Mouse (Mus musculus): ENCODE results near the gene Cul7.

The Cul7 gene

DNA sequence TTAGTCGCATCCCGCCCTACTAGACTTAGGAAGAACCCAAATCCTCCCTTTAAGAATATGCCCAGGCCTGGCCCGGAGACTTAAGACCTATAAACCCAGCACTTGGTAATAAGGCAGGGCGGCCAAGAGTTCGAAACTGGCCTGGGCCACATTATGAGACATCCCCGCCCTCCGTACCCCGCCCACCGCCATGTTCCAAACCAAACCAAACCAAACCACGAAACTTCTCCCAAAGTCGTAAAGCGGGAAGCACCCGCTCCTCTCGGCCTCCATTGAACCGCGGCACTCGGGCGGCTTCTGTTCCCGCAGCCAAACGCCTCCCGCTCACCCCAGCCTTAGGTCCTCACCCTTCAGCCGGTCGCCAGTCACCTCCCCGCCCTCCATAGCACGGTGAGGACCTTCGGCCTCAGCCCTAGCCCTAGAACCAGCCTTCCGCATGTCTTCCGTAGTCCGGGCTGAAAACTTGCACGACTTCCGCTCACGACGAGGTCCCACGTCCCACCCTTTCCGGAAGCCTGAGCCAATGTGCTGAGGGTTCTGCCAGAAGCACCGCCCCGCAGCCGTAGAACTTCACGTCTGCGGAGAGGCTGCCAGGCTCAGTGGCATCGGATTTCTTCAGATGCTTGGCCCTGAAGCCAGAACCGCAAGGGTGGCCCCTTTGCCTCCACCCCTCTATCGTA is 23.9 kb downstream of the Cul7 start, which contains the start of gene Rrp36:
Rrp36 (minus strand) TSS at position 503 of the 680 bp plus-strand sequence.
- DNase-seq (ENCODE audit: low spot score), result peak; percentile 91

DNA sequence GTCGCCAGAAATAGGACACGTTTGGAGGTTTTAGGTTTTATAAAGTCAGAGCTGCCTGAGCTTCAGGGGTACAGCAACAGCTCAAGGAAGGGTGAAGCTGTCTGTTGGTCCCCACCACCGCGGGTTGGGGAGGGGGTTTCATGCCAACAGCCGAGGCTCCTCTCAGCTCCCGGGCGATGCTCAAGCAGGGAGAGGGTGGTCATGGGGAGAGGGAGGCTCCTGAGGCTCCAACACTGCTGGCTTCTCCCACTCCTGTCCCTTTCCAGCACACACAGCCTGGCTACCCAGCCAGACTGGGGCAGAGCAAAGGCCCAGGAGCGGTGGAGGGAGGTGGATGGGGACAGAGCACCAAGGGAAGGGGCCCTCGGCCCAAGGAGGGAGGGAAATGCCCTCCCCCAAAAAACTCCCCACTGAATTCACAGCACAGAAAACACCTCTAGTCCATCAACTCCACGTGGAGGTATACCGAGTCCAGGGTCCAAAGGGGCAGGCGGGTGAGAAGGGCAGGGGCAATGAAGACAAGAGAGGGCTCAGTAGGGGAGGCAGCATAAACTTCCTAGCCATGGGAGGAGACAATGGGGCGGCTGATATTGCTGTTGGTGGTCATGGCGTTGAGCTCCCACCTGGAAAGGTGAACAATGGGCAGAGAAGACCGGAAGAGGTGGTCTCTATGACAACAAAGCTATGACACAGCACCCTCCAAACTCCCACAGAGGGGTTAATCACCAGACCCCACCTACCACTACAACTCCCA is 24.6 kb downstream of the Cul7 start:
- DNase-seq (ENCODE audit: low spot score), result peak; percentile 55

DNA sequence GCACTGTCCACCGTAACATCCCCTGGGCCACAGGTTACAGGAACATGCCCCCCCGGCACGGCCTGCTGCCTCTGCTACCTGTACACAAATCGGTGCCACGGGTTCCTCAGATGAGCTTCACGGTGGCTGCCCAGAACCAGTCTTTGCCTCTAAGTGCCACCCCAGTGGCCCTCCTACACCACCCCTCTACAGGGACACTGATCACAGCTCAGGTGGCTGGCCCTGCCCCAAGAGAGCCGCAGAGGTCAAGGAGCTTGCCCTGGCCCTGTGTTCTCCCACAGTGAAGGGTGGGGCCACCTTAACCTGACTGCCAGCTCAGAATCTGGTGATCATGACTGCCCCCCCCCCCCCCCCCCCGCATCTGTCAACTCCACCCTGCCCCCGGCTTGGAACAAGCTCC is 28.3 kb downstream of the Cul7 start, which contains the start of gene Mea1:
Mea1 (plus strand) TSS at position 378 of the 400 bp plus-strand sequence.
- no peak for DNase-seq (ENCODE audit: low spot score)

DNA sequence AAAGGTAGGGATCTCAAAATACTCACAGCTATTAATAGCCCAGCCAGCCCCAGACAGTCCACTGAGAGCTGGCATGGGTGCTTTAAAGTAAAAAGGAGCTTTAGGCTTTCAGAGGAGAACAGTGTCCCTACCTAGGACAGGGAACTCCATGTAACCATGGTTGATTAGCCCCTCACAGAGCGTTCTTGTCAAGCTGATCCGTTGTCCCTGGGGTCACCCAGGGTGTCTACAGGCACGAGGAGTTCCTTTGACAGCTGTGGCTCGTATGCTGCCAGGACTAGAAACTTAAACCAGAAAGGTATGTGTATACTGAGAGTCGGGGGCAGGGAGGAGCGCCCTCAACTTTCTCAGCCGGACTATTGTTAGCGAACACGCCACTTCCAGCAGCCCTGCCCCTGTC is 28.8 kb downstream of the Cul7 start:
- DNase-seq (ENCODE audit: low spot score), result no peak

DNA sequence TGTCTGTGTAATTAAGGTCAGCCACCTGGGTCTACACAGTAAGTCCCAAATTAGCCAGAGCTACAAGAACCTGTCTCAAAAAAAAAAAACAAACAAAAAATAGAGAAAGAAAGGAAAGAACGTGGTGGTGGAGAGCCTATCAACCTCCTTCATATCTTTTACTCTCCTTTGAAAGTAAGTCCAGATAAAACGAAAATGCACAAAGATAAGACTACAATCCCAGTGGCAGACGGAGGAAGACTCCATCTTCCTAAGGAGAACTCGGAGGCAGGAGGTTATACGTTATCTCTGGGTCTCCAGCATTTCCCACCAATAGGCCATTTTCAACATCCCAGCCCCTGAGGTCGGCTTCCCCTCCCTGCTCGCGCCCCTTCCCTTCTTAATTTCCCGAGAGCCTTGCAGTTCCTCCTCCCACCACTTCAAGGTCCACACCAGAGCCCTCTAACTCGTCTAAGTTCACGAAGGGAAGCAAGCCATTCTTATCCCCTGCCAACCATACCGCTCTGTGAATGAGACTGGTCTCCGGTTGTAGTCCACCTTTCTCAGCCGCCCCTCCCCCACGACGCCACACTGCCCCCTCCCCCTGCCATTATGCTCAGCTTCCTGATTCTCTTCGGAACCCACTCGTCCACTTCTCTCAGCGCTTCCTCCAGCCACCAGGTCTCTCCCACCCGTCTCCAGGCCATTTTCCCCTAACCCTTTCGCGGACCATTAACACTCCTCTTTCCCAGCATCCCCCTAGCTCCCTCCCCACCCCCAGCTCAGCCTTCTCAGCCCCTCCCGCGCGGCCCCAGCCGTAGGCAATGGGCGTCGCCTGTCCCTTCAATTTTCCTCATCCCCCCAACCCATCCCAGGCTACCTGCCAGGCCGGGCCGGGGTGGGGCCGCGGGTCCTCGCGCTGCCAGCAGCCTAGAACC is 30.0 kb downstream of the Cul7 start:
- peak; percentile 72 for DNase-seq (ENCODE audit: low spot score)

DNA sequence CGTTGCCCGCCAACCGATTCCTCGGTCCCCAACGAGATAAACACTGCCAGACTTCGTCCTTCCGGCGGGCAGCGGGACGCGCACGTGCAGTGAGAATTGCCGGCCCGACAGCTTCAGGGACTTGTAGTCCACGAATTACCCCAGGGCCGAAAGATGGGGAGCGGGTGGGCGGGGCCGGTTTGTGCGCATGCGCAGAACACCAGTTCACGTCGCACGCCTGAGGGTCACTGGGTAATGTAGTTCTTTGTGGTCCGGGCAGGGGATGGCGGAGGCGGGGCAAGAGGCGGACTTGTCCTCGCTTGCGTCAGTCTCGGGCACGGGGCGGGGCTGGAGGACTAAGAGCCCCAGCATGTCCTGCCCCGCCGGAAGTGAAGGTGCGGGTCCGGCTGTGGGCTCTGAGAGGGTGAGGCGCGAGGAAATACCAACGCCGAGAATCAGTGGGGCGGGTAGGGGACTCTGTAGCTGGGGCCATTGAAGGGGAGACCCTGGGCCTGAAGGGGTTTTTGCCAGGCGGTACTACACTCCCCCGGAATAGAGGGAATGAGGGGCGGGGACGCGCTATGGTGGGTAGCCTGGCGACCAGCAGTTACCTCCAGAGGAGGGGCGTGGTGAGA is 30.7 kb downstream of the Cul7 start, which contains the start of gene Klhdc3:
Klhdc3 (minus strand) TSS at position 155 of the 614 bp plus-strand sequence.
- peak; percentile 98 for DNase-seq (ENCODE audit: low spot score)

DNA sequence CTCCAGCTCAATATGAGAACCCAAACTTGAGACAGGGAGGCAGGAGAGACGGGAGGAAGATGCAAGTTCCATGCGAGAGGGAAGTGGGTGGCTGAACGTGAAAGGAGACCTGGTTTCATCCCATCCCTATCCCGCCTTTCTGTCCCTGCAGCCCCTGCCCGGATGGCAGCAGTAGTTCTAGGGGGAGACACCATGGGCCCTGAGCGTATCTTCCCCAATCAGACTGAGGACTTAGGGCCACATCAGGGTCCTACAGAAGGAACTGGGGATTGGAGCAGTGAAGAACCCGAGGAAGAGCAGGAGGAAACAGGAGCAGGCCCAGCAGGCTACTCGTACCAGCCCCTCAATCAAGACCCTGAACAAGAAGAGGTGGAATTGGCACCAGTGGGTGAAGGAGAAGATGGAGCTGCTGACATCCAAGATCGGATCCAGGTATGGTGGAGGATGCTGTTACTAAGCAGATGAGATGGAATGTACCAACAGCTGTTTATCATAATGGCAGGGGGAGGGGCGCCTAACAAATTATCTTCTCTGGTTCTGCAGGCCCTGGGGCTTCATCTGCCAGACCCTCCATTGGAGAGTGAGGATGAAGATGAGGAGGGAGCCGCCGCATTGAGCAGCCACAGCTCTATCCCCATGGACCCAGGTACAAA is 31.5 kb downstream of the Cul7 start:
- no peak for DNase-seq (ENCODE audit: low spot score)

DNA sequence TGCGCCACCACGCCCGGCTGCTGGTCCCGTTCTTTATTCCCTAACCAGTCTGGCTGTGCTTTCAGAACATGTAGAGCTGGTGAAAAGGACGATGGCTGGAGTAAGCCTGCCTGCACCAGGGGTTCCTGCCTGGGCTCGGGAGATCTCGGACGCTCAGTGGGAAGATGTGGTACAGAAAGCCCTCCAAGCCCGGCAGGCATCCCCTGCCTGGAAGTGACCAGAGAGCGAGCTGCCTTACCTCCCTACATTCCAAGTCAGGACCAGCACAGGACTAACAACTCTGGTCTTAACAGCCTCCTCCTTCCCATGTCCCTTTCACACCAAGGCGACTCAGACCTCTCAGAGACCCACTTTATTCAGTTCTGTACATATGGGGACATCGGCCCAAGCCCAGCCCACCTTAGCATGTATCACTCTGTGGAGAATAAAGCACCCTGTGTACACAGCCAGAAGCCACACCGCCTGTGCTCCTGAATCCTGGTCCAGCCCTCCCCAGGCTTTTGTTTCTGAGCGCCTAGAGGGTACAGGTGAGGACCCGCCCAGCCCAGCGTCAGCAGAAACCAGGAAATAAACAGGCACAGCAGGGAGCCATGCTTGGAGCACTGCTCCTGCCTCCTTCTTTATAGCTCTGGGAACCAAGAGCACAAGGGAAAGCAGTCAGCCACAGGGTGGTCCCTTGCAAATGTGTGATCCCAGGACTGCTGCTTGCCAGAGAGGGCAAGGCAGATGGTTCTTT is 32.7 kb downstream of the Cul7 start:
- DNase-seq (ENCODE audit: low spot score), result no peak

DNA sequence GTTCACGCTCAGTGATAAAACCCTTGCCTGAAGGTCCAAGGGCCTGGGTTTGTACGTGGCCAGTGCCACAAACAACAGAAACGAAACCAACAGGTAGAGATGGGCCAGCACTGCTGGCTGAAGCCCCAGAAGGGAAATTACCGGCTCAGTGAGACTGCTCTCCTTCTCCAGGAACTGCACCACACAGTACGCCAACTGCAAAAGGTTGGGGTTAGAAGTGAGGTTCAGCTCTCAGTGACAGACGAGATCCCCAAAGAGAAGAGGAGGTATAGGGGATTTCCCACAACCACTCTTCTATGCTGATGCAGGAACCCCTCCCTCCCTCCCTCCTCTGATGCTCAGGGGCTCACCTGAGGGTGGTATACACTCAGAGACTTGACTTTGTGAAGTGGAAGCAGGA is 35.8 kb downstream of the Cul7 start:
- DNase-seq (ENCODE audit: low spot score), result no peak

DNA sequence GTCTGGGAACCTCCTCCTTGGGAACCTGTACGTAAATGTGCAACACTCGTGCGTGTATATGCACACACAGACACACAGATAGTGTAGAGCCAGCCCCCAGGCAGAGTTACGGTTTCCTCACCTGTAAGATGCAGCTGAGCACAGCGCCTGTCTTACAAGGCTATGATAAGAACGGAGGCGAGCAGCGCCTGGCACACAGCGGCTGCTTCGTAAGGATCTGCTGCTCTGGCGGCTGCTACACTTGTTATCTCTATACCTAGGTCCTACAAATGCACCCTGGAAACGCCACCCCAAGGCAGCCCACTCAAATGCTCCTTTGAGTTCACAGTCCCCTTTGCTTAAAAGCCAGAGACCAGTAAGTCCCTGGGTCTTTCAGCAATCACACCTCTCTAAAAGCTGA is 40.5 kb downstream of the Cul7 start:
- no peak for DNase-seq (ENCODE audit: low spot score)

DNA sequence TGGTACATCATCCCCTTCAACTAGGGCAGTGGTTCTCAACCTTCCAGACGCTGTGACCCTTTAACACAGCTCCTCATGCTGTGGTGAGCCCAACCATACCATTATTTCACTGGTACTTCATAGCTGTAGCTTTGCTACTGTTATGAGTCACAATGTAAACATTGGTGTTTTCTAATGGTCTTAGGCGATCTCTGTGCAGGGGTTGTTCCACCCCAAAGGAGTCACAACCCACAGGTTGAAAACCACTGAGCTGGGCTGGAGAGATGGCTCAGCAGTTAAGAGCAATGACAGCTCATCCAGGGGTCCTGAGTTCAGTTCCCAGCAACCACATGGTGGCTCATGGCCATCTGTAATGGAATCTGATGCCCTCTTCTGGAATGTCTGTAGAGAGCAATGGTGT is 41.3 kb downstream of the Cul7 start:
- no peak for DNase-seq (ENCODE audit: low spot score)

DNA sequence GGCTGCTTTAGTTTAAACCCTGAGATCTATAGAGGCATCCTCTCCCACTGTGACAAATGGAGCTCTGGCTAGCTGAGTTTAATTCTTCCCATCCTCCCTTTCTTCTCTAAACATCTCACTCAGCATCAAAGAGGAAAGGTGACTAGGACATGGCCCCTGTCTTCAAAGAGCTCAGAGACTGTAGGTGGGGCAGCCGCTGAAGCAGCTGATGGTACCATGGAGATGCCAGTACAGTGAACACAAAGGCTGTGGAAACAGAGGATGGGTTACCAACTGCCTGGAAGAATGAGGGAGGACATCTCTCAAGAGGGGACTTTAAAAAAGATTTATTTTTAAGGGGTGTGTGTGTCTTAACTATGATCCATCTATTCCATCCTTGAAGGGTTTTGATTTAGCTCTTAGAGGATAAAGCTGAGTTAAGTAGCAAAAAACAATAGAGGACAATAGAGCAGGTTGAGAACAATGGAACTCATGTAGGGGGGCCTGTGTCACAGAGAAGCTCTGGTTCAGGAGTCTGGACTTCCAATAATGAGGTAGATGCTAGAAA is 44.5 kb downstream of the Cul7 start:
- no peak for DNase-seq (ENCODE audit: low spot score)

DNA sequence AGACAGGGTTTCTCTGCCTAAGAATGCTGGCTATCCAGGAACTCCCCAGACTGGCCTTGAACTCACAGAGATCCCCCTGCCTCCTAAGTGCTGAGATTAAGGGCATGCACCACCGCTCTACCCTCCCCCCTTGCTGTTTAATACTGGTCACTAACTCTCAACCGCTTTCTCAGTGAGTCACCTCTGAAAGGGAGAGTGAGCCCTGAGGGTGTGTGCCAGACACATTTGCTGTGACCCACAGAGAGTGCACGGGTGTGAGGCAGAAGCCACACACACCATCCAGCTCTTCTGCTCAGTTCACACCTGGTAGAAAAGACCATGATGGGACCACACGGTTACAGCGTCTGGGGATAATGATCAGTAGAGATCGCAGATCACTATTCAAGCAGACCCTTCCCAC is 48.4 kb downstream of the Cul7 start:
- DNase-seq (ENCODE audit: low spot score), result no peak

DNA sequence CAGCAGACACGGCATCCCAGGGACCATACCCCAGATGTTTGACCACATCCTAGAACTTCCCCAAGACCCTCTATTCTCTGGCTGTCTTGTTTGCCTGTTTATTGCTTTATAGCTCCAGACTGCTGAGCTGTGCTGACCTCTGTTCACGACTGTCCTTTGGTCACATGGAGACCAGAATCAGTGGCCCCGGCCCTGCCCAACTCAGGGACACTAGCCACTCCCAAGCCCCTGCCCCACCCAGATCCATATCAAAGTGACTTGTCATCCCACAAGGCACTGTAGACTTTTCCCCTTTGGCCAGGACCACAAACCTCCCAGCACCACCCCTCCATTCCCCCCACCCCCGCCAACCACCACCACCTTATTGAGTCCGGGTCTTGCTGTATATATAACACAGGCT is 49.1 kb downstream of the Cul7 start:
- DNase-seq (ENCODE audit: low spot score), result no peak

DNA sequence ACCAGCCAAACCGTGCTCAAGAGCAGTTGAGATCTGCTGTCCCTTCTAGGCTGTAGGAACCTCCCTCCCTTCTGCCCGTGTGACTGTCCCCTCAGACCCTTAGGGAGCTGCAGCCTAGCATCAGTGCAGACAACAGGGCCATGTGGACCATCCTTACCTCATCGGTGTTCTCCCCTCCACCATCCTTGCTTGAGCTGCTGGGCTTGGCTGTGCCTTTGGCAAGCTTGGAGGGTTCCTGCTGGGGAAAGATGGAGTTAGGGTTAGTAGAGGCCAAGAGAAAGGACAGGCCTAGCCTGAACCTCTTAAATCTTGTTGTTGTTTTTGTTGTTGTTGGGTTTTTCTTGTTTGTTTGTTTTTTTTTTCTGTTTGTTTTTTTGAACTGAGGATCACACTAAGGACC is 49.8 kb downstream of the Cul7 start:
- DNase-seq (ENCODE audit: low spot score), result no peak

DNA sequence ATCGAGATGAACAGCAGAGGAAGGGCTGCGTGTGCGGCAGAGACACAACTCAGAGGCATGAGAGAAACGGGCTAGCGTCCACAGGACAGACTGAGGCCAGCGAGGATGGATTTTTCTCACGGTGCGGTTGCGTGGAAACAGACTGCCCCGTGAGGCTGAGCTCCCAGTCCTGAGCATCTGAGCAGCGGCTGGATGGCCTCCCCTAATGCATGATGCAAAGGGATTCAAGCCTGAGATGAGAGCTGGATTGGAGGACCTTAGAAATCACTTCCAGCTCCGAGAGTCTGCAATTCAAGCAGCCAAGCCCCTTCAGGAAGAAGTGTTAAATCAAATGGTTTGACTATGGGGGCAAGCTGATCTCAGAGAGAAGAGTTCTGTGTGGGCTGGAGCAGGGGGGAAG is 51.4 kb downstream of the Cul7 start:
- DNase-seq (ENCODE audit: low spot score), result no peak

DNA sequence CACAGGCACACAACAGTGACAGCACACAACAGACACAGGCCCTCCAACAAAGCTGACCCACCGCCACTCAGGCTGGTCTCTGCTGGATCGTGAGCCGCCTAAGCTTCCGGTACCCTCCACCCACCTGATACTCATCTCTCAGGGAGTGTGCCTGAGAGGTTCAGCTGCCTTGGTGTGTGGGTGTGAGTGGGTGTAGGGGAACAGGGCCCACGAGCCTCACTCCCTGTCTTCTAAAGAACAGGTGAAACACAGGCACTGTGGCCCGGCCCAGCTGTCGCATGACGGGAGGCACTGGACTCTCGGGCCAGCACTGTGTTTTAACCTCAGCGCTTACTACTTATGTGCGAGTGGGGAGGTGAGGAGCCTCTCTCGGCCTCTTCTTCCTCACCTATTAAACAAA is 52.0 kb downstream of the Cul7 start:
- no peak for DNase-seq (ENCODE audit: low spot score)

DNA sequence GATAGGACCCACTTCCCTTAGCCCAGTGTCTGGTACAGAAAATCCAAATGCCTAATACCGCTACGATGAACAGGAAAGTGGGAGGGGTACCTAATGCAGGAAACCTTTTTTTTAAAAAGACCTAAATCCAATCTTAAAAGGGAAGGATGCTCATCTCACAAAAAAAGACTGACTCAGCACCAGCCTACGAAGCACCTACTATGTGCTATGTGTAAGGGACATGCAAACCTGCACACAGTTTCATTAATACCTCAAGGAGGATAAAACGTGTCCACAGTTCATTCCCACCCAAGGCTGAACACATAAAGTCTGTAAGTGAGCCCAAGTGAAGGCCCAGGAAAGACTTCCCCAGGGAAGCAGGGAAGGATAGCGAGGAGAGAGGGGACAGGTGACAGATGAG is 52.4 kb downstream of the Cul7 start:
- DNase-seq (ENCODE audit: low spot score), result no peak

DNA sequence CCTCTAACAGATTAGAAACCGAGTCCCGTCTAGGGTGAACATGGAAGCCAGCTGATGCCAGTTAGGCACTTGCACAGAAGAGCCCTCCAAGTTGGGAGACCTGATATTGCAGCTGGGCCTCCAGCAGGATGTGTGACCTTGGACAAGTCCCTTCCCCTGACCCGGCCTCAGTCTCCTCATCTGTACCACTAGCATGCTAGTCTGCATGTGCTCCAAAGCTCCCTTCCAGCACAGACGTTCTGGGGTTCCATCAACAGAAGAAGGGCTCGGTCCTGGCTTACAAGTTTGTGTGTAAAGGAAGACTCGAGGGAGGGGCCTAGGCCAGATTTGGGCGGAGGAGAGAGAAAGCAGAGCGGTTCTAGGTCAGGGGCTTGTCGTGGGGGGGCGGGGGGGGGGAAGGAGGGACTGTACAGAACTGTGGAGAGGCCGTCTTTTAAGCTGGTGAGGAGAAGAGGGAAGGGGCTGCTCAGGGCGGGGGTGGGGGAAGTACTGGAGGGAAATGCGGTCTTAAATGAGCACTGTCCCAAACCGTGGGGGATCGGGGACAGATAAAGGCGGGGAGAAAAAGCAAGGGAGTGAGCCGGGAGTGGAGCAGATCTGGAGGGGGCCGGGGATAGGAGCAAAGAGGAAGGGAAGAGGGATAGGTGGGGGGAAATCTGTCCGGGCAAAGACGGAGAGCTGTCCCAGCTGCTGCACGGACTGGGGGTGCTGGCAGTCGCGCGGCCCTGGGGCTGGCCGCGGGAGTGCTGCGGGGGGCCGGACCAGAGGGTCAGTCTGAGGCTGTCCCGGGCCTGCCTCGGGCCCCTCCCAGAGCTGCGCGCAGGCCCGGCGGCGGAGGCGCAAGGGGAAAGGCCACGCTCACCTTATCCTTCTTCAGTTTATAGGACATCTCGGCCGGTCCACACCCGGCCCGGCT is 54.1 kb downstream of the Cul7 start:
- DNase-seq (ENCODE audit: low spot score), result no peak
